Mouse (Mus musculus) adrenal gland (tissue): ENCODE data around the gene Hspa12a.

Experiments used
- intact Hi-C: fragments of 180-260 bp; cut with DNase I; formaldehyde crosslinking; loops from one replicate; pipeline ENCODE4 v1.15.1; 2025

Gene Hspa12a

DNA sequence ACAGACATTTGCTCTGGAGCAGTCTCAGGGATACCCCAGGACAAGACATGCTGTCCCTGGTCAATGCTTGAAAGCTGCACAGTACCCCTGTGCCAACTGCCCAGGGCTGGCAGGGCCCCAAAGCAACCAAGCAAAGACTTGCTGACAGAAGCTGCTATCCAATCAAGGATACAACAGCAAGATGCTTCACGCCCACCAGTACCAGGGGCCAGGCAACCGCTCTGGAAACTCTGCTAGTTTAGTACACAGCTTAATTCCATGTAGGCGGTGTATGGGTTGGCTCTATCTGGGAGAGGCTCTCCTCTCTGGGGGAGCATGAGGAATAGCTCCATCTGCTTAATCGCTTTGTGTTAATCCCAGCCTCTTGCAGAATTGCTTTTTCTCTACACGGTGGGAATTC is 113.9 kb downstream of the Hspa12a start:
- intact Hi-C loops: no loop called here

- intact Hi-C loops: no loop called here
Measured at GRCm38 (mm10) chr19:58827656-58828055, 115.8 kb downstream of the Hspa12a start.

DNA sequence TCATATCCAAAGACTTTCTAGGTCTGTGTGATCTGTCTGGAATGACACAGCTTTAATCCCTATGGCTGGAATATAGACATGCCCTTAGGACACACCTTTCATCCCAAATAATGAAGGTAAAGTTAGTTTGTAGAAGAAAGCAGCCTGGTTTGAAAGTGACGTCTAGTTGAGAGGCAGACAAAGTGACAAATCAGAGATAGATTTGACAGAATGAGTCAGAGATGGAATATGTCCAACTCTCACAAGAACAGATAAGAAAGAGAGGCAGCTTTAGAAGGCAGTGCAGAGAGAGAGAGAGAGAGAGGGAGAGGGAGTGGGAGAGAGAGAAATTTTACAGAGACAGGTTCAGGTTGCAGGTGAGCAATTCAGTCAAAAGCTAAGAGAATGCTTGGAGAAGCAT is 119.1 kb downstream of the Hspa12a start:
- intact Hi-C loops: loop anchor here (5.0 kb wide), 1 partner anchor 33 kb away; no protein-coding TSS in a partner anchor

- intact Hi-C loops: loop anchor here (5.0 kb wide), 1 partner anchor 34 kb away; no protein-coding TSS in a partner anchor
Measured at GRCm38 (mm10) chr19:58823301-58823700, 120.2 kb downstream of the Hspa12a start.

GRCm38 (mm10) chr19:58822454-58823200 is 120.8 kb downstream of the Hspa12a start:
- intact Hi-C loops: loop anchor here (5.0 kb wide), 1 partner anchor 35 kb away; no protein-coding TSS in a partner anchor

GRCm38 (mm10) chr19:58818571-58819415 is 124.7 kb downstream of the Hspa12a start:
- intact Hi-C loops: no loop called here

DNA sequence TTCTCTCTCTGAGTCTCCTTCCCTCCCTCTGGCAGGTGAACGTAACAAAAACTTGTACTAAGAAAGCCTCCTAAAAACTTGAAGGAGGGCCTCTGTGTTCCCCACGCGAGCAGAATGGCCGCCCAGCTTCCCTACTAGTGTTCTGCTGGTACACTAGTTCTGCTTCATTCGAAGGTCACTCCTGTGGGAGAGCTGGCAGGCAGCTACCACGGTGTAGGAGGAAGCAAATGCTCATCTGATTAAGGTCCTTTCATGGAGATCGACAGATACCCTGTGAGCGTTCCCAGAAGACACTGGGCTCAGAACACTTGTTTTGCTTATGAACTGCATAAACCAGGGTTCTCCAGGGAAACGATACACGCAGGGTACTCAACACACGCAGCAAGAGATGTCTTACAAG is 126.1 kb downstream of the Hspa12a start:
- intact Hi-C loops: no loop called here

DNA sequence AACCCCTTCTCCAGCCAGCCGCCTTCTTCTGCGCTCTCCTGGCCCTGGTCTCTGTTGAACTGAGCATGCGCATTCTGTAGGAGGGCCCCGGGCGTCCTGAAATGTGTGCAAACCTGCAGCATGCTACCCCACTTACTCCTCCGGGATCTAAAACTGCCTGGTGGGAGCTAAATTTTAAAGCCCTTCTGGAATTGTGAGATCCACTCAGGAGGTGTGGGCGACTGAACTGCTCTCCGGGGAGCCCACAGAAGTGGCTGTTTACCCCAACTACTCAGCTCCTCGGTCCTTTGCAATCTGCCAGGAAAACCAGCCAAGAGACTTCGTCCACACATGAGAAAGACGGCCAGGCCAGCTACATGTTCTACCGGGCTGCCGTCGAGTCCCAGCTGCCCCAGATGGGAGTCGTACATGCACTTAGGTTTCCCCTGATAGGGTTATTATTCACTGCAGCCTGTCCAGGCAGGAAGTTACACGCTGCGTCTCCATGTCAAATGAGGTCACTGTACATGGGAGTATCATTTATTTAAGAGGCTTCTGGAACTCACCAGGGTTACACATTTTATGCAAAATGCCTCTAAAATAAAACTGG is 126.9 kb downstream of the Hspa12a start:
- intact Hi-C loops: no loop called here

- intact Hi-C loops: no loop called here
Measured at GRCm38 (mm10) chr19:58815179-58815922, 128.1 kb downstream of the Hspa12a start.

- intact Hi-C loops: no loop called here
Measured at GRCm38 (mm10) chr19:58810536-58810935, 132.9 kb downstream of the Hspa12a start.

DNA sequence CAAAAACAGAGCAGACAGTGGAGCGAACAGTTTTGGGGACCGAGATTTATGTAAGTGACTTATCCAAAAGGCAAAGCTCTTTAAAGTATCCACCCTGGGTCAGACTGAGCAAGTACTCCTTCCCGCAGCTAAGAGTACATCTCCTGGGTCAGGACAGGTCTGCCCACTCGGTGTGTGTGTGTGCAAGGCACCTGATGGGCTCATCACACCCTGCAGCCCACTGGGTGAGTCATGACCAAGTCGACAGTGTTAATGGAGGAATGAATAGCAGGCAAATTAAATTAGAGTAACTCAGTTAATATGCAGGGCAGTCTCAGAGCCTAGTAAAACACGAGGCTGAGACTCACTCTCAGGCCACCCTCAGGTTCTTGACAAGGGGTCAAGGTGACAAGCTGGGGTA is 134.6 kb downstream of the Hspa12a start:
- intact Hi-C loops: loop anchor here (5.0 to 10.0 kb wide), 2 partner anchors 43 to 386 kb away; no protein-coding TSS in a partner anchor

DNA sequence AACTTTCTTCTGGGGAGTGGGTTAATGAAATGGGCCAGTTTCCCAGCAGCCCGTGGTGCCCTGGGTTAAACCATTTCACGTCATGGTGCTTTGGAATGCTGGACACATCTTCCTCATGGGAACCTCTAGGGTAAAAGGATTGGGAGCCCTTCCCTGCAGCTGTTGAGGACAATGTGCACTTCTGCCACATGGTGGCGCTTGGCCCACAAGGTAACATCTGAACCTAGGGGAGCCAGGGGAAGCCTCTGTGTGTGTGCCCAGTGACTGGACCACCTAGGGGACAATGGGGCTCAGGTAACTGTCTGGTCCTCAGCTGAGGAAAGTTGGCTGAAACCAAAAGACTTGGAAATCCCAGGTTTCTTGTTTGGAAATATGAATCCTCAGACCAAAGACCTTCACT is 137.1 kb downstream of the Hspa12a start:
- intact Hi-C loops: loop anchor here (1.0 to 10.0 kb wide), 3 partner anchors 46 to 388 kb away; no protein-coding TSS in a partner anchor

- intact Hi-C loops: loop anchor here (5.0 to 10.0 kb wide), 2 partner anchors 47 to 390 kb away; no protein-coding TSS in a partner anchor
Measured at GRCm38 (mm10) chr19:58805191-58805779, 138.2 kb downstream of the Hspa12a start.

- intact Hi-C loops: no loop called here
Measured at GRCm38 (mm10) chr19:58795114-58795669, 148.3 kb downstream of the Hspa12a start.

DNA sequence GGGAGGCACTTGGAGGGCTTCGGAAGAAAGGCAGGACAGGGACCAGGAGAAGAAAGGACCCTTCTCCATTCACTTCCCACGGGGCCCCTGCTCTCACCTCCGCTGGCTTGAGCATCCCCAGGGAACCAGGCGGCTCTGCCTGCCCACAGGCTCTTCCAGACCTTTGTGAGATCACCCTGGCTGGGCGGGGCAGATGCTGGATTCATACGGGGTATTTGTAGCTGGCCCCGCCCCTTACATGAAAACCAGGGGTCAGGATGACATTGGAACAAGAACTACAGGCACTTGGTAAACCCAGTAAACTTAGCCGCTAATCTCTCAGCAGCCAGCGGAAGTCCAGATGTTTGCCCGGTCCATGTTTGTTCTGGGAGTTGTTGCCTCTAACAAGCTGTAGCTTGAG is 149.2 kb downstream of the Hspa12a start, which contains the start of gene 1700019N19Rik:
Gene 1700019N19Rik (minus strand): TSS at position 178 of the 400 bp plus-strand sequence.
- intact Hi-C loops: no loop called here

GRCm38 (mm10) chr19:58789194-58789593 is 154.3 kb downstream of the Hspa12a start:
- intact Hi-C loops: no loop called here

GRCm38 (mm10) chr19:58783938-58784337 is 159.5 kb downstream of the Hspa12a start:
- intact Hi-C loops: no loop called here

DNA sequence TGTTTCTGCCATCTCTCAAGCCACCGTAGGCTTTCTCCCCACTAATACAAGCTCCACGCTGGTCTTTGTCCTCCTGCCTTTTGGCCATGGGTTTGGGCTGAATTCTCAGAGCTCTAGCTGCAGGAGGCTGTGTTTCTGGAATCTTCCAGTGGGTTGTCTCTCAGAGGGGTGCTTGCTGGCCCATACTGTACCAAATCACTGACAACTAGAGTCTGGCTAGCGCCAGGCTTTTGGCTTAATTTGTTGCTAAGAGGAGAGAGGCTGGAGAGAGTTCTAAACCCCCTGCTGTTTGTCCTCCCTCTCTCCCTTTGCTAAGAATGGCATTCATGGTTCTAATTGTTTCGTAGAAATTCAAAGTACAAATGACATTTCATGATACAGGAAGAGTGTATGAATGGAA is 161.9 kb downstream of the Hspa12a start:
- intact Hi-C loops: no loop called here

GRCm38 (mm10) chr19:58776461-58776860 is 167.0 kb downstream of the Hspa12a start:
- intact Hi-C loops: no loop called here

DNA sequence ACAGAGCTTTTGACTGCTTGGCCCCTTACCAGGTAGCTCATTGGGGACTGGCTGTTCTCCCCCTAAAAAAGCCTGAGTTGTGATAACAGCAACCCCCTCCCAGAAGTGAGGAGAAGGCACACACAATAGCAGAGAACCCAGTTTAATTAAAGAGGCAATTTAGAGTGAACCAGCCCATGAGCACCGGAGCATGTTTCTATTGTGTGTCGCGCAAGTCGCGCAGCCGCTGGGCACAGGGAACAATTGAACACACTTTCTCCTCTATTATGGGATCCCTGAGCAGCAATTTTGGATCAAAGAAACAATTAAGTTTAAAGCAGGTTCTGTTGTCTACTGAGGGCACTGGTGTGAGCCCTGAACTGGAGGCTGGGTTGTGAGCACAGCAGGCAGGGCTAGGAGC is 176.1 kb downstream of the Hspa12a start:
- intact Hi-C loops: no loop called here
